Mouse (Mus musculus) forebrain, embryonic 13.5 days (tissue): ENCODE measurements around the gene Prok2. TPM values are rescaled to one million over a fixed set of nuclear protein-coding genes. Genes with fewer than 3 reads are reported as not detected.

ENCODE experiments used
- ATAC-seq: fragments of 200-750 bp; cut with Nextera tagmentation; 2 replicates; pipeline ENCODE4 v1.8.0; 2017
- H3K27ac ChIP-seq: fragments of 300-500 bp; sonication (generic); 2 replicates; pipeline ENCODE4 v1.5.1; 2015; ENCODE audit warnings: inconsistent platforms, mild to moderate bottlenecking, moderate library complexity
- H3K27me3 ChIP-seq: fragments of 300-500 bp; sonication (generic); 2 replicates; pipeline ENCODE4 v1.6.1; 2015; ENCODE audit warnings: mild to moderate bottlenecking, inconsistent platforms
- H3K36me3 ChIP-seq: fragments of 300-500 bp; sonication (generic); 2 replicates; pipeline ENCODE4 v1.6.1; 2015; ENCODE audit warnings: mild to moderate bottlenecking, inconsistent platforms; ENCODE audit not compliant: poor library complexity, severe bottlenecking
- H3K4me1 ChIP-seq: fragments of 300-500 bp; sonication (generic); 2 replicates; pipeline ENCODE4 v1.6.1; 2015; ENCODE audit warnings: inconsistent platforms
- H3K4me2 ChIP-seq: fragments of 300-500 bp; sonication (generic); 2 replicates; pipeline ENCODE4 v1.6.1; 2015; ENCODE audit warnings: inconsistent platforms, mild to moderate bottlenecking, moderate library complexity
- H3K4me3 ChIP-seq: fragments of 300-500 bp; sonication (generic); 2 replicates; pipeline ENCODE4 v1.5.1; 2015; ENCODE audit warnings: mild to moderate bottlenecking, inconsistent platforms
- H3K9ac ChIP-seq: fragments of 300-500 bp; sonication (generic); 2 replicates; pipeline ENCODE4 v1.6.1; 2015; ENCODE audit warnings: mild to moderate bottlenecking, inconsistent platforms
- H3K9me3 ChIP-seq: fragments of 300-500 bp; sonication (generic); replicated peaks from 2 replicates; pipeline ENCODE4 v1.6.1; 2016; ENCODE audit warnings: inconsistent platforms
- WGBS: fragments of 180-500 bp; shearing (Covaris S2); methylation state at CpG from one replicate; pipeline ENCODE4 v1.1.7; 2015; 5-methylcytosine and 5-hydroxymethylcytosine counted together
- polyA plus RNA-seq: library from polyadenylated mRNA; unstranded; fragments of >200 nt; fragmentation: Nextera tagmentation; extraction: Ambion mirVana; gene quantifications from 2 replicates; pipeline ENCODE4 v1.2.1, GENCODE M21; 2015

Gene Prok2
- polyA plus RNA-seq, 1 experiment from 2014 or later: 1.3 TPM

DNA sequence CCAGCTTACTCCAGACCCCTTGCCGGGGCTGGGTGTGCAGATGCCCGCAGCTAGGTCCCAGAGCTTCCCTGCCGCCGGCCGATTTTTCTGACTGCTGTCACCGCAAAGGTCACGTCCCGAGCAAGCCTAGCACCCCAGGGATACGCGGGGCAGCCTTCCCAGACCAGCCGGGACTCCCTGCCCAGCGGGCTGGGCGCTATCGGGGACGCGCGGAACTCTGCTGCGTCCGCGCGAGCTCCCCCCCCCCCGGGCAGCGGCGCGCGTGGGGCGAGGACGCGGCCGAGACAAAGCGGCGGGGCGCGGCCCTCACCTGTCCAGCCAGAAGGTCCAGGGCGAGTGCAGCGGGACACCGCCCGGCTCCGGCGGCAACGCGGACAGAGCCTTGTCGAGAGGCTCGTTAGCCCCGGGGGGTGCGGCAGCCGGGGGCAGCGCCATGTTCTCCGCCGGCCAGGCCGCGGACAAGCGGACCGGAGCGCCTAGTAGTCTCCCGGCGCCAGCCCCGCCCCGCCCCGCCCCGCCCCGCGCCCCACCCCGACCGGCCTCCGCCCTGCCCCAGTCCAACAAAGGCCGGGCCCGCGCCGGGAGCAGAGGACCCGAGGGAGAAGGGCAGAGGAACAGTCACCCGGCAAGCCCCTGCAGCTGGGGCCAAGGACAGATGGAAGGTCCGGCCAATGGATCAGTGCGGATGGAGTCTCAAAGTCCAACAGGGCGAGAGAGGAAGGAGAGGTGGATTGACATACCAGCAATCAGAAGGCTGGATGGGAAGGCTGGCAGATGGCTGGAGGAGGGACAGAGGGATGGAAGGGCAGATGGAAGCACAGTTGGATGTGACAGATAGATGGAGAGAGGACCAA, 59.6 kb downstream of the Prok2 start, which contains the start of the genes Eif4e3 and Gm20696:
Gene Eif4e3, minus strand, starts transcription at position 454 of the 854 bp plus-strand sequence.
Gene Gm20696, minus strand, starts transcription at position 480 of the 854 bp plus-strand sequence.
- H3K9ac ChIP-seq: peak within 1 kb of the TSS; percentile 89
- WGBS: under 1% methylated on average over 64 of the region's 75 CpGs
- peaks cover 62% of the 10 kb centered on the region for H3K4me1 ChIP-seq
- peak within 1 kb of the TSS; percentile 83 for H3K4me3 ChIP-seq
- peak; percentile 42 for ATAC-seq
- H3K36me3 ChIP-seq: no peaks in the 10 kb centered on the region
- peak within 1 kb of the TSS; percentile 44 for H3K27ac ChIP-seq
- no peaks in the 10 kb centered on the region for H3K9me3 ChIP-seq
- peak within 1 kb of the TSS; percentile 92 for H3K4me2 ChIP-seq
- H3K27me3 ChIP-seq: no peaks in the 10 kb centered on the region; the same call in none of the 2 replicates

DNA sequence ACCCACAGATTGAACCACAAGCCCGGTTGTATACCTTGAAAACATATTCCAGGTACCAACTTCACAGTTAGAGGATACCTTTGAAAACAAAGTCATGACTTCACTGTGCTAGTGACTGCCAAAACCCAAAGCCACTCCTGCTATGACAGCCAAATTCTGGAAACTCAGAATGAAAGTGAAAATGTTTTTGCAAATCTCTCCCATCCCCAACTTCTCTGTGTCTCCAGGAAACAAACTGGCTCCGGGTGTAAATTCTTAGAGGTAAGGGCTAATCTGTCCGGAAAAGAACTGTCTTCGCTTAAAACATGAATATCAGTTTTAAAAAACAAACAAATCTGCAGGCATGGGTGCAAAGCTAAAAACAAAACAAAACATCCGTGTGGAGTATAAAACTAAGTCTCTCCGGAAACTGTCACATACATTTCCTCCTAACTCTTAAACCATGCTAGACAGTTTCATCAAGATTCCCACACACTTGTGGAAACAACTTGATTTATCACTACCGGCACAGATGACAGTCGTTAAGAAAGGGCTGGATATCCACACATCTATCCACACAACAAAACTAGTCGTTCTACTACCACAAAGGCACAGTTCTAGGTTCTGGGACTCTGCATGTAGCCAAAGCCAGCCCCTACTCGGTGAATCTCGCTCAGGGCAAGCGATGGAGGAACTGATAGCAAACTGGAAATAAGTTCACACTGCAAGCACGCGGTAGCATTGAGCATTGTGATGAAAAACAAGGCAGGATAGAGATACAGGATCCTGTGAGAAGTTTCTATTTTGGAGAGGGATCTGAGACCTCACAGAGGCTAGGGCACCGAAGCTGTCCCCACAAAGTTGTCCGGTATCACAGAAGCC, 60.5 kb downstream of the Prok2 start:
- Histone ChIP-seq H3K4me2 (peak overlapping the region; percentile 92), H3K9me3 (no peaks in the 10 kb centered on the region), H3K4me1 (peaks cover 56% of the 10 kb centered on the region), H3K36me3 (no peaks in the 10 kb centered on the region), H3K9ac (peak overlapping the region; percentile 89), H3K4me3 (peak overlapping the region; percentile 83), H3K27ac (peak overlapping the region; percentile 44; the same call in 1 of the 2 replicates), H3K27me3 (no peaks in the 10 kb centered on the region; the same call in none of the 2 replicates)
- ATAC-seq: no peak
- WGBS: 35% methylated on average over 16 of the region's 16 CpGs

DNA sequence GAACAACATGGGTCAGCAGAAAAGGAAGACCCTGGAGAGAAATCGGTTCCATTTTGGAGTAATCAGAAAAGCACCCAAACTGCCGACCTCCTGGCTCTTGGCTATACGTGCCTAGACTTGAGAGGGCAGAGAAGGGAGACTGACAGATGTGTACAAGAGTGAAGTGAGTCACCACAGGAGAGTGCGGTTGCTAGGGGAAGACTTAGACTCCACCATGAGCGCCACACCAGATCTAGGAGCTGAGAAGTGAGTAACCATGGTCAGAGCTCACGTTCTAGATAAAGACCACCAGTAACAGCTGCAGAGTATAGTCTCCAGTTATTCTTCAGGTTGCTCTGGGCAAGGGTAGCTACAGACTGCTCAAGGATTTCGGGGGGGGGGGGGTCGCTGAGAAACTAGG, 63.0 kb downstream of the Prok2 start:
- no peak overlapping the region for H3K4me2 ChIP-seq
- WGBS: 68% methylated on average over 8 of the region's 8 CpGs
- H3K4me3 ChIP-seq: no peak overlapping the region
- no peak overlapping the region for H3K27ac ChIP-seq
- H3K4me1 ChIP-seq: peaks cover 34% of the 10 kb centered on the region
- H3K9ac ChIP-seq: no peak overlapping the region
- no peaks in the 10 kb centered on the region for H3K9me3 ChIP-seq
- H3K36me3 ChIP-seq: no peaks in the 10 kb centered on the region
- no peaks in the 10 kb centered on the region; the same call in none of the 2 replicates for H3K27me3 ChIP-seq
- ATAC-seq: no peak

Other genes starting within 250 kb of the Prok2 start
- 51.3 and 55.5 TPM in 2 replicates for gene Foxp1, start 203.7 kb downstream of the Prok2 start, polyA plus RNA-seq
- gene Eif4e3, start 59.6 kb downstream of the Prok2 start, polyA plus RNA-seq: 10.5 and 11.5 TPM in 2 replicates
- gene Gm20696, start 59.6 kb downstream of the Prok2 start, polyA plus RNA-seq: 3.8 and 3.9 TPM in 2 replicates
- 6.6 and 7.6 TPM in 2 replicates for gene Gpr27, start 33.7 kb downstream of the Prok2 start, polyA plus RNA-seq